Mouse (Mus musculus): ENCODE results near the gene Pheta2. TPM values are rescaled to one million over a fixed set of nuclear protein-coding genes. Genes with fewer than 3 reads are reported as not detected.
"Not testable (repeated sequence)": the region's sequence is repeated elsewhere in the genome, so short reads cannot be mapped to it uniquely, and the experiment has no call there.

Gene Pheta2
- total RNA-seq, 1 experiment from 2014 or later = 13.6 TPM

- ATAC-seq (replicated peaks in 1 of 2; ENCODE audit: insufficient read depth in 1 of 2, low FRiP score in 2 of 2, low TSS enrichment in 1 of 2, low read depth in 1 of 2, poor library complexity in 2 of 2, severe bottlenecking in 2 of 2) = peak; percentile 98 to 99
Measured at GRCm38 (mm10) chr15:82354126-82354945, 15.6 kb downstream of the Pheta2 start, which contains the start of gene Ndufa6. Ndufa6 (minus strand) TSS chr15:82354322.

DNA sequence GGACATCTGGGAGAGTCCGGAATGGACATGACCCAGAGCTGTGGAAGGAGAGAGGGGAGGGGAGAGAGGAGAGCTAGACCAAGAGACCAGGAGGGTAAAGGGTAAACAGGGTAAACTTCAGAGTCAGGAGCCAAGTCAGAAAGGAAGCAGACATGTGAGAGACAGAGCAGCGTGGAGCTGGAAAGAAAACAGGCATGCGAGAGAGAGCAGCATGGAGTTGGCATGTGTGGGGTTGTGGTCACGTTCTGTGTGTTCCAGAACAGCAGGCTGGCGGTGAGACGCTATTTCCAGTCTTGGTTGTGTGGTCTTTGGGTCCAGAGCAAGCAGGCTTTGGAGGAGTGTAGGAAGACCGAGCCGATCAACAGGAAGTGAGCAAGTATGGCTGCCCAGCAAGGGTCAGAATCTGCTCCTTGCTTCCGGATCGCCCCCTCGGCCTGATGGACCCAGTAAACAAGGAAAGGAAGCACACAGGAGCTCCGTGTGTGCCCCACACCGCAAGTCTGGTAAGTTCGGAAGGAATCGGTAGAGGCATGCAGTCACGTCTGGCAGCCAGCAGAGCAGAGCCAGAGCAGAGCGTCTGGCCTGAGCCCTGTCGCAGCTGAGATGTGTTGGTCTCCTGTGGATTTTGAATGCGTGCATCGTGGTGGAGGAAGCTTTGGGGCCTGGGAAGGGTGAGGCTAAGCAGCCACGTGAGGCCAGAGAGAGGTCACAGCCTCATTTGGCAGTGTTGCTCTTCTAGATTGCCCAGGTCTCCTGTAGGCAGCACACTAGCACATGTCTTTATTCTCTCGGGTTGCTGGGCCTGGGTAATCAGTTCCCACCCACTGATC lies 19.9 kb downstream of the Pheta2 start:
- ATAC-seq (replicated peaks in 1 of 2; ENCODE audit: insufficient read depth in 1 of 2, low FRiP score in 2 of 2, low TSS enrichment in 1 of 2, low read depth in 1 of 2, poor library complexity in 2 of 2, severe bottlenecking in 2 of 2) = no peak

GRCm38 (mm10) chr15:82361459-82362018 lies 22.8 kb downstream of the Pheta2 start:
- peak; percentile 80 to 90 for ATAC-seq (replicated peaks in 1 of 2; ENCODE audit: insufficient read depth in 1 of 2, low FRiP score in 2 of 2, low TSS enrichment in 1 of 2, low read depth in 1 of 2, poor library complexity in 2 of 2, severe bottlenecking in 2 of 2)

GRCm38 (mm10) chr15:82362234-82362633 lies 23.5 kb downstream of the Pheta2 start:
- ATAC-seq (replicated peaks in 1 of 2; ENCODE audit: insufficient read depth in 1 of 2, low FRiP score in 2 of 2, low TSS enrichment in 1 of 2, low read depth in 1 of 2, poor library complexity in 2 of 2, severe bottlenecking in 2 of 2) = no peak

GRCm38 (mm10) chr15:82363801-82364200 lies 25.1 kb downstream of the Pheta2 start:
- not testable (repeated sequence) for ATAC-seq (replicated peaks in 1 of 2; ENCODE audit: insufficient read depth in 1 of 2, low FRiP score in 2 of 2, low TSS enrichment in 1 of 2, low read depth in 1 of 2, poor library complexity in 2 of 2, severe bottlenecking in 2 of 2)

DNA sequence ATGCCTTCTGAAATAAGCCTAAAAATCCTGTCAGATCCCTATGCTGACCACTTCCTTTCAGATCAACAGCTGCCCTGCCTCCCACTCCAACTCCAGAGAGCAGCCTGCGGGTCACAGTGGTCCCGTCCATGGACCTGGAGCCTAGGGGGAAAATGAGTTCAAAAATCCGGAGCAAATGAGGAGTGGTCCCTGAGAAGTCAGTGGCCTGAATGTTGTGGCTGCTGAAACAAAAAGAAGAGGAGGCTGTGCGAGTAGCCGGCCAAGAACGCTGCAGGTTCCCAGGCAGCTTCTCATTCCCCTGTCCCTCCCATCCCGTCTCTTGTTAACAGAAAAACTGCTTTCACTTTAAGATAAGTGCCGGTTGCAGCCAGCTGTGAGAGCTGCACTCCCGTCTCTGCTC lies 25.8 kb downstream of the Pheta2 start:
- ATAC-seq (replicated peaks in 1 of 2; ENCODE audit: insufficient read depth in 1 of 2, low FRiP score in 2 of 2, low TSS enrichment in 1 of 2, low read depth in 1 of 2, poor library complexity in 2 of 2, severe bottlenecking in 2 of 2) = not testable (repeated sequence)

GRCm38 (mm10) chr15:82368146-82368545 lies 29.4 kb downstream of the Pheta2 start:
- ATAC-seq (replicated peaks in 1 of 2; ENCODE audit: insufficient read depth in 1 of 2, low FRiP score in 2 of 2, low TSS enrichment in 1 of 2, low read depth in 1 of 2, poor library complexity in 2 of 2, severe bottlenecking in 2 of 2) = no peak

DNA sequence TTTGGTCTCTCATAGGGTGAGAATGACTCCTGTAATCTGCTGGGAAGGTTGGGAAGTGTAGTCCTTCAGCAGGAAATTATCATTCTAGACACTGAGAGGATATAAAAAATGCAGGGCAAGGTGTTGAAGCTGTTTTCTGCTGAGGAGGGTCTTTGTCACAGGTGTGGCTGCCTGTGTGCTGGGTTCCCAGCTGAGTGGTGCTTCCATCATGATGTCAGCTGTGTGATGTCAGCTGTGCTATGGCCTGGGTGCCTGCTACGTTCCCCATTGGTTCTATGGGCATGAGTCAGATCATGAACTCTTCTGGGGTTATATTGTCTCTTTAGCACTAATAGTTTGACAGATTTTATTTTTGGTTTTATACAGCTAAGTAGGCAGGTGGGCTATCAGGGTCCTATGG lies 30.1 kb downstream of the Pheta2 start:
- ATAC-seq (replicated peaks in 1 of 2; ENCODE audit: insufficient read depth in 1 of 2, low FRiP score in 2 of 2, low TSS enrichment in 1 of 2, low read depth in 1 of 2, poor library complexity in 2 of 2, severe bottlenecking in 2 of 2) = no peak

DNA sequence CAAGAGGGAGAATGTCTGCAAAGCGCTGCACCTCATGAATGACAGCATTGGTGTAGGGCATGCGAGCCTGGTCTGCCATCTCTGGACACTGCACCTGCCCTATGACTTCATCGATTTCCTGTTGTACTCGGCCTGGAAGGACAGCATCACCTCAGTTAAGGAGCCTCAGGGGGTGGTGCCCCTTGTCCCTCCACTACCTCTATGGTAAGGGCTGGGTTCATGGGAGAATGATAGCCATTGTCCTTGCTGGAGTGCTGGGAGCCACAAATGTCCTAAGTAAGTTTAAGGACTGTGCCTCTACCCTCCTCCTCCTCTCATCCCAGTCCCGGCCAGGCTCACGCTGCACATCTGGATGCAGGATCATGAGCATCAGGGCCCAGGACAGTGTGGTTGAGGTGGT lies 33.7 kb downstream of the Pheta2 start:
- no peak for ATAC-seq (replicated peaks in 1 of 2; ENCODE audit: insufficient read depth in 1 of 2, low FRiP score in 2 of 2, low TSS enrichment in 1 of 2, low read depth in 1 of 2, poor library complexity in 2 of 2, severe bottlenecking in 2 of 2)

DNA sequence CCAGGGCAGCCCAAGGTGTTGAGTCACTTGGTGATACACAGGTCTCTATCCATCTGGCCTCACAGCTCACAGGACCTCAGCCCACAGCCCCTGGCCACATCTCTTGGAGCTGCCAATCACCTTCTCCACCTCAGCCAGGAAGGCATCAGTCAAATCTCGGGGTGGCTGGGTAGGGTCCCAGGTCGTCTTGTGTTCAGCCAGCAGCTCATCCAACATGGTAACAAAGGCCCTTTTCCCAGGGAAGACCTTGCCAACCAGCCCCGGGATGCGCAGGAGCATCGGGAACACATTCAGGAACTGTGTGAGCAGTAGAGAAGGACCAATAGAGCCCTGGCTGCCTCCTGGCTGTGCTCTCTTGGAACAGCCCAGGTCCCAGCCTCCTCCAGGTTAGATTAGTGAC lies 34.2 kb downstream of the Pheta2 start:
- no peak for ATAC-seq (replicated peaks in 1 of 2; ENCODE audit: insufficient read depth in 1 of 2, low FRiP score in 2 of 2, low TSS enrichment in 1 of 2, low read depth in 1 of 2, poor library complexity in 2 of 2, severe bottlenecking in 2 of 2)

DNA sequence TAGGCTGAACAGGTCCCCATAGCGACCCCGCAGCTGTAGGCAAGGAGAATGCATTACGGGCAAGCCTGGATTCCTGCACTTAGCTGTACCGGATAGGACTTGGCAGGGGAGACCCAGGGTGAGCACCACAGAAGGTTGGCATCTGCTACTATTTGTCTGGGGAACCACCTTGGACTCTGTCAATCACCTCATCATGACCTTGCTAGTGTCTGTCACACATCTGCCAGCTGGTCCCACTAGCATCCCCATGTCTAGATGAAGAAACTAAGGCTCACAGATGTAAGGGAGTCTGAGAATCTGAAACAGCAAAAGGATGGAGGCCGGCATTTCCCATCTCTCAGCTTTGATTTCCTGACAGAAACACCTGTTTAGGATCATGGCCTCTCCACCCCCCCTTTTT lies 35.7 kb downstream of the Pheta2 start:
- ATAC-seq (replicated peaks in 1 of 2; ENCODE audit: insufficient read depth in 1 of 2, low FRiP score in 2 of 2, low TSS enrichment in 1 of 2, low read depth in 1 of 2, poor library complexity in 2 of 2, severe bottlenecking in 2 of 2) = no peak

DNA sequence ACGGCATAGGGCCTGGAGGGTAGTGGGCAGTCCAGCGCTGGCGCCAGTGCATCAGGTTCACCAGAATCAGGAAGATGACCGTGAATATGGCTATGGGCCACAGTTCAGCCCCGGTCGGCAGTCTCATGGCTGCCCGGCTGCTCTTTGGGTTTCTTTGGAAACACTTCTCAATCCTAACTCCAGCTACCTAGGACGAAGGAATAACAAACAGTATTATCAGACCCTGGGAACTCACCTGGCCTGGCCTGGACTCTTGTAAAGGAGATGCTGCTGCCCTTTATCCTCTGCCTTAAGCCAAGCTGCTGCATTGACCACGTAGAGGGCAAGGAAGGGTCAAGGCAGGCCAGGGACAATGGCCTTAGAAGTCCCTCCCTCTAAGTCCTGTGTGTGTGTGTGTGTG lies 37.1 kb downstream of the Pheta2 start:
- no peak for ATAC-seq (replicated peaks in 1 of 2; ENCODE audit: insufficient read depth in 1 of 2, low FRiP score in 2 of 2, low TSS enrichment in 1 of 2, low read depth in 1 of 2, poor library complexity in 2 of 2, severe bottlenecking in 2 of 2)

DNA sequence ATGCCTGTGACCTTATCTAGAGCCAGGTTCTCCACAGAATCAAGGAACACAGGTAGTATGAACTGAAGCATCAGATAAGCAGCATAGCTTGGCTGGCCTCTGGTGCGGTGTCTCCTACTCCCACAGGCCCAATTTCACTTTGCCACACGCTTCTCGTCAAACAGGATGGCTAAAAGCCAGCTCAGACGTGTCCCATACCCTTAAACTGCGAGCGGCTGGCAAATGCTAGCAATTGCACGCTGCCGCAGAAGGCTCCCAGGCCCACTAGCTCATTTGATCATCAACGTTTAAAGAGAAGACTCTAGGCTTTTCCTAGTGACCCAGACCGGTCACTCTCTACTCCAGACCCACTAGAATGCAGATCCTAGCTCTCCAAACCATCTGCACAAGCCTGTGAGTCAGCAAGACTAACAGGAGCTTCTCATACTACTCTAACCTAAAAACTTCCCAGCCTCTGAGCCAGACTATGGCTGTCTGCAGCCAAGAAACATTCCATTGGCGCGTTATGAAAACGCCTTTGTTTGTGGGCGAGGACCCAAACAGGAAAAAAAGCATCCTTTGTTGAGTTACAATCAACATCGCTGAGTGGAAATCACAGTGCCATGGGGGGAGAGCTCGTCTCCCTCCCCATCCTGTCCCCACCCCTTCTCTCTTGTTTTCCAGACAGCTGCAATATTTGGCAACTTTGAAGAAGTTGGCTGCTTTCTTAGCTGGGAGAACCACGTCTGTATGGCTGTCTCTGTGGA lies 37.8 kb downstream of the Pheta2 start:
- ATAC-seq (replicated peaks in 1 of 2; ENCODE audit: insufficient read depth in 1 of 2, low FRiP score in 2 of 2, low TSS enrichment in 1 of 2, low read depth in 1 of 2, poor library complexity in 2 of 2, severe bottlenecking in 2 of 2) = no peak

GRCm38 (mm10) chr15:82377701-82378100 lies 39.0 kb downstream of the Pheta2 start:
- ATAC-seq (replicated peaks in 1 of 2; ENCODE audit: insufficient read depth in 1 of 2, low FRiP score in 2 of 2, low TSS enrichment in 1 of 2, low read depth in 1 of 2, poor library complexity in 2 of 2, severe bottlenecking in 2 of 2) = no peak

DNA sequence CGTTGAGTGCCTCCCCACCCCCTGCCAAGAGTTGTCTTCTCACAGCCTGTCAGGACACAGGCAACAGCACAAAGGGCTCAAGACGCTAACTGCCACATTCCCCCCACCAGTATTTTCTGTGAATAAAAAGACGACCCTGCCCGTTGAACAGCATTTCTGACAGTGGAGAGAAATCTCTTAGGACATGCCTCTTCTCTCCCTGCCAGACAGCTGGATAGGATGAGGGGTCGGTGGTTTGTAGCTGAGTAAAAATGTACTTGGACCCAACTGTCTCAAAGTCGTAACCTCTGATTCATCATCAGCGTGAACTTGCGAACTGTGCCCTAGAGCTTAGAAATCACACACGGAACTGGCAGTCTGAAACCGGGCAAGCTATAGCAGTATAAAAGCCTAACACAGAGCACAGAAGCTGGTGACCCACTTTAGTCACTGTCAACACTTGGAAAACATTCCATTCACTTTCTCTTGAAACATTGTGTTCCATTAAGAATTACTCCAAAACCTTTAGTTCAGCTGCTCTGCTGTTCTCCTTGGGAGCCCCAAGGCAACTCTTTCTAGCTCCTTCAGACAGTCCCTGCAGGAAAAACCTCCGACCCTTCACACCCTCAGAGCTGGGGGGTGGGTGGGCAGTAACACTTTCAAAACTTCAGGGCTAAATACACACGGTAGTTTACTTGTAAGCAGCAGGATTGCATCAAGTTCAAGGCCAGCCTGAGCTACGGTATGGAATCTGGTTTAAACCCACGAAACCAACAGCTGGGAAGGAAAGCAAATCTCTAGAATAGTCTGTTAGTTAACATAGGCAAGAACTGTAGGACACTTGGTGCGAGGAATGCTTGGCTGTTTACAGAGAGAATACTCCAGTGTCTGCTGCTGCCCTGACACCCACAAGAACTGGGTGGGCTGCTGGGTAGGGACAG lies 39.8 kb downstream of the Pheta2 start:
- no peak for ATAC-seq (replicated peaks in 1 of 2; ENCODE audit: insufficient read depth in 1 of 2, low FRiP score in 2 of 2, low TSS enrichment in 1 of 2, low read depth in 1 of 2, poor library complexity in 2 of 2, severe bottlenecking in 2 of 2)

DNA sequence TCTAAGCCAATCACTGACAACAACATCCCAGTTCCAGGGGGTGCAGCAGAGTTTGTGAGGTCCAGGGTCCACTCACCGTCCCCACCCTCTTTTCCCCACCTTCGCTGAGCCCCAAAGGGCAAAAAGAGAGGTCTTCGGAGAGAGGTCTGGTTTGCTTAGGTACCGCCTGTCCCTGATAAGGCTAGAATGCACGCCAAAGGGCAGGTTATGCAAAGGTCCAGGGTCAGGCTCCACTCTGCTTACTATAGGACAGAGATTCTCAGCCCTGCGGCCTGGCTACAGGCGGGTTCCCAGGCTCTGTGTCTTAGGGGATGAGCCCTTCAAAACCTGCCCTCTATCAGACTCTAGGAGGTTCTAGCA lies 40.7 kb downstream of the Pheta2 start:
- peak in 1 of 2 experiments; percentile 29; a peak in 1 of 4 replicates for ATAC-seq (replicated peaks in 1 of 2; ENCODE audit: insufficient read depth in 1 of 2, low FRiP score in 2 of 2, low TSS enrichment in 1 of 2, low read depth in 1 of 2, poor library complexity in 2 of 2, severe bottlenecking in 2 of 2)
